ENCODE assay signal across 8 mouse cellular contexts in the genomic region with DNA sequence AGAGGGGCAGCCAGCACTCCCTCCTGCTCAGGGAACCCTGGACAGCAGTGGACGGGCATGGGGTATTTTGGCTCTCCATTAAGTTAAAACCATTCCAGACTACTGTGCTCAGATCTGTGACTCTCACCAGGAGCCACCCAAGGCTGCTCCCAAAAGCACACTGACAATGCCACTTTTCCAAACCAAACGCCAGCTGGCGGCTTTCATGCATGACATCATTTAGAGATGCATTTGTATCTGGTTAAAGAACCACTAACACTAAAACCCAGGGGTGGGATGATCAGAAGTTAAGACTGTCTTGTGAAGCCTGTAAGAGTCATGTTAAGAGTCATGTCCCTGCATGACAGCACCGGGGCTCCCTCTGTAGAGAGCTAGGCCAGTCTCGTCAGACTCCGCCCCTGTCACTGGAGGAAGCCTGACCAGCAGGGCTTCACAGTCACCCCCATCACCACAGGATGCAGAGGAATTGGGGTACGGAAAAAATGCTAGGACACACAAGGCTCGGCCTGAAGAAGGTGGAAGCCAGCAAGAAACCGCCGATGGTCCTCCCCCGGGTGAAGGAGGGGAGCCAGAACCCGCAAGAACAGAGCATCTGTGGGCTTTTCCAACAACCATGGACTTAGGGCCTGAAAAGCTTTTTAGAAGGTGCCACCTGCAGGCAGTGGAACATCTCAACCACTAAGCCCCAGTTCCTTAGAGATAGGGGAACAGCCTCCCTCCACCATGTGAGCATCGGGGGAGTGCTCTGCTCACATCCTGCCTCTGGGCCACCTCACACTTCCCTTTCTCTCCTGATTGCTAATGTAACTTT. TPM values are rescaled to one million over a fixed set of nuclear protein-coding genes. Genes with fewer than 3 reads are reported as not detected.
A peak's percentile ranks its signal among the peaks of the same experiment; 100 is the strongest.
DNase-seq lines count a peak whose midpoint lies in the region.

No protein-coding gene starts in this region.

- H3K4me3 ChIP-seq in brown adipose tissue, adult 24 weeks (ENCODE audit: insufficient read depth, low read depth, low read length): no peak overlapping the region

- no peaks in the 10 kb centered on the region for H3K27me3 ChIP-seq in splenic B cell, adult 2 months (ENCODE audit: control insufficient read depth, insufficient read depth, low read length, poor library complexity, severe bottlenecking)

- H3K4me1 ChIP-seq in brown adipose tissue, adult 24 weeks (ENCODE audit: control insufficient read depth, insufficient read depth, insufficient read length, low read length): peaks cover 8% of the 10 kb centered on the region

- peak overlapping the region; percentile 19 for H3K27ac ChIP-seq in brown adipose tissue, adult 24 weeks (replicated peaks; ENCODE audit: low read depth, low read length)

- H3K36me3 ChIP-seq in splenic B cell, adult 2 months (ENCODE audit: control insufficient read depth, insufficient read depth, low read length, poor library complexity, severe bottlenecking): no peaks in the 10 kb centered on the region

- DNase-seq in heart, adult 11 months: peak; percentile 91
- no peak for DNase-seq in heart, adult 9 months (ENCODE audit: low spot score in 2 of 2)
- DNase-seq in lung, postnatal 36 days: peak; percentile 41
- no peak for DNase-seq in lung, postnatal 25 days (ENCODE audit: low spot score)
- DNase-seq in splenic B cell, adult 2 months (ENCODE audit: low read depth, low spot score): peak; percentile 61
- DNase-seq in urinary bladder, postnatal 10 days (ENCODE audit: low spot score): no peak
- no peak for DNase-seq in B cell, adult 2 months

RNA-seq across cellular contexts. Expression of a gene that starts 14.2 kb away (rescaled TPM):
- 8.6 and 12.6 TPM in 2 replicates for polyA plus RNA-seq in brown adipose tissue, adult 24 weeks (2012; ENCODE audit: insufficient read depth, insufficient read length, missing spikeins)

RNA-seq across cellular contexts. Expression of a gene that starts 47.2 kb away (rescaled TPM):
- 1.1 and 1.6 TPM in 2 replicates for polyA plus RNA-seq in brown adipose tissue, adult 24 weeks (2012; ENCODE audit: insufficient read depth, insufficient read length, missing spikeins)

Comparison
In these comparisons a context has a peak if more than half of its experiments do, and no peak if none do; other contexts are left out.
1. DNase-seq: peak in heart, adult 11 months (single experiment), lung, postnatal 36 days (single experiment) and splenic B cell, adult 2 months (single experiment); none in heart, adult 9 months (0 of 2), lung, postnatal 25 days (single experiment), urinary bladder, postnatal 10 days (single experiment) and B cell, adult 2 months (0 of 2).